Mouse (Mus musculus): ENCODE results near the gene Tmem117. TPM values are rescaled to one million over a fixed set of nuclear protein-coding genes. Genes with fewer than 3 reads are reported as not detected.

The Tmem117 gene
- total and polyA plus RNA-seq, 3 experiments: not detected

- H3K4me3 ChIP-seq (ENCODE audit: control insufficient read depth in 1 of 2, insufficient read depth in 1 of 2, low read depth in 2 of 2, low read length in 2 of 2): no peak overlapping the region
- no peak overlapping the region for H3K9ac ChIP-seq (ENCODE audit: control insufficient read depth, low read depth, low read length, poor library complexity, severe bottlenecking)
- peak; percentile 16 for DNase-seq (ENCODE audit: low read depth, low spot score)
- H3K36me3 ChIP-seq (ENCODE audit: control insufficient read depth in 1 of 2, insufficient read depth in 2 of 2, low read length in 2 of 2): no peaks in the 10 kb centered on the region
- H3K27ac ChIP-seq (ENCODE audit: control insufficient read depth, low read depth, low read length): no peak overlapping the region
- TF ChIP-seq ETS1 (IDR thresholded peaks at IDR 0.05; ENCODE audit: low read depth, low read length) (no peak), CTCF (IDR thresholded peaks at IDR 0.05 in 2 of 3, conservative IDR thresholded peaks at IDR 0.05 in 1 of 3; ENCODE audit: control insufficient read depth in 1 of 3, insufficient read depth in 1 of 3, low read depth in 2 of 3, low read length in 3 of 3, poor library complexity in 1 of 3, severe bottlenecking in 1 of 3) (peak in 1 of 3 experiments; percentile 36; a peak in 2 of 6 replicates), SIN3A (IDR thresholded peaks at IDR 0.05; ENCODE audit: low read length) (no peak), RAD21 (IDR thresholded peaks at IDR 0.05; ENCODE audit: low read depth, low read length) (peak; percentile 23), MAZ (IDR thresholded peaks at IDR 0.05; ENCODE audit: low read depth, low read length) (no peak)
- no peaks in the 10 kb centered on the region for H3K4me1 ChIP-seq (ENCODE audit: control insufficient read depth in 1 of 2, insufficient read depth in 2 of 2, low read length in 2 of 2)
- H3K9me3 ChIP-seq (replicated peaks; ENCODE audit: insufficient read depth, low read length): no peaks in the 10 kb centered on the region
- H3K79me2 ChIP-seq (ENCODE audit: control insufficient read depth, insufficient read depth, low read length, poor library complexity): no peaks in the 10 kb centered on the region
- H3K27me3 ChIP-seq (ENCODE audit: control insufficient read depth in 1 of 2, insufficient read depth in 2 of 2, low read length in 2 of 2): no peaks in the 10 kb centered on the region
Observed at GRCm38 (mm10) chr15:94689884-94690231, 60.8 kb downstream of the Tmem117 start.

- Histone ChIP-seq H3K27ac (ENCODE audit: control insufficient read depth, low read depth, low read length) (no peak overlapping the region), H3K9me3 (replicated peaks; ENCODE audit: insufficient read depth, low read length) (no peaks in the 10 kb centered on the region), H3K9ac (ENCODE audit: control insufficient read depth, low read depth, low read length, poor library complexity, severe bottlenecking) (no peak overlapping the region), H3K4me1 (ENCODE audit: control insufficient read depth in 1 of 2, insufficient read depth in 2 of 2, low read length in 2 of 2) (no peaks in the 10 kb centered on the region), H3K79me2 (ENCODE audit: control insufficient read depth, insufficient read depth, low read length, poor library complexity) (no peaks in the 10 kb centered on the region), H3K4me3 (ENCODE audit: control insufficient read depth in 1 of 2, insufficient read depth in 1 of 2, low read depth in 2 of 2, low read length in 2 of 2) (no peak overlapping the region), H3K36me3 (ENCODE audit: control insufficient read depth in 1 of 2, insufficient read depth in 2 of 2, low read length in 2 of 2) (no peaks in the 10 kb centered on the region), H3K27me3 (ENCODE audit: control insufficient read depth in 1 of 2, insufficient read depth in 2 of 2, low read length in 2 of 2) (no peaks in the 10 kb centered on the region)
- TF ChIP-seq CTCF (IDR thresholded peaks at IDR 0.05 in 2 of 3, conservative IDR thresholded peaks at IDR 0.05 in 1 of 3; ENCODE audit: control insufficient read depth in 1 of 3, insufficient read depth in 1 of 3, low read depth in 2 of 3, low read length in 3 of 3, poor library complexity in 1 of 3, severe bottlenecking in 1 of 3): peak; percentile 36 to 80 (median 52)
- TF ChIP-seq E2F4 (IDR thresholded peaks at IDR 0.05; ENCODE audit: borderline replicate concordance, low read depth, low read length): no peak
- peak; percentile 77 for TF ChIP-seq SMC3 (IDR thresholded peaks at IDR 0.05; ENCODE audit: low read depth, low read length)
- TF ChIP-seq MXI1 (IDR thresholded peaks at IDR 0.05; ENCODE audit: low read depth, low read length): no peak
- TF ChIP-seq CHD1 (IDR thresholded peaks at IDR 0.05; ENCODE audit: low read depth, low read length): no peak
- TF ChIP-seq MYB (IDR thresholded peaks at IDR 0.05; ENCODE audit: low read depth, low read length): no peak
- peak; percentile 56; the same call in 1 of the 2 replicates for TF ChIP-seq ZC3H11A (IDR thresholded peaks at IDR 0.05; ENCODE audit: low read depth, low read length)
- no peak for TF ChIP-seq BHLHE40 (IDR thresholded peaks at IDR 0.05; ENCODE audit: borderline replicate concordance, low read depth, low read length)
- peak; percentile 81 for TF ChIP-seq RAD21 (IDR thresholded peaks at IDR 0.05; ENCODE audit: low read depth, low read length)
- no peak for TF ChIP-seq ZMIZ1 (IDR thresholded peaks at IDR 0.05; ENCODE audit: low read depth, low read length)
- TF ChIP-seq POLR2AphosphoS5 (IDR thresholded peaks at IDR 0.05; ENCODE audit: borderline replicate concordance, low read depth, low read length): no peak
- TF ChIP-seq EP300 (IDR thresholded peaks at IDR 0.05; ENCODE audit: low read depth in 1 of 2, low read length in 2 of 2): no peak
- no peak for TF ChIP-seq NELFE (IDR thresholded peaks at IDR 0.05; ENCODE audit: low read depth, low read length)
- DNase-seq (ENCODE audit: low read depth, low spot score): peak; percentile 68
Observed at GRCm38 (mm10) chr15:94722759-94723158, 93.7 kb downstream of the Tmem117 start.
